Mouse (Mus musculus) retina, postnatal 7 days (tissue): ENCODE results near the gene Rpgrip1.
"Not testable (repeated sequence)": the region's sequence is repeated elsewhere in the genome, so short reads cannot be mapped to it uniquely, and the experiment has no call there.

Source experiments
- DNase-seq: peaks from one replicate; pipeline ENCODE4 v3.0.0-alpha.2; 2012; ENCODE audit warnings: low read depth, low spot score

Rpgrip1 gene

DNA sequence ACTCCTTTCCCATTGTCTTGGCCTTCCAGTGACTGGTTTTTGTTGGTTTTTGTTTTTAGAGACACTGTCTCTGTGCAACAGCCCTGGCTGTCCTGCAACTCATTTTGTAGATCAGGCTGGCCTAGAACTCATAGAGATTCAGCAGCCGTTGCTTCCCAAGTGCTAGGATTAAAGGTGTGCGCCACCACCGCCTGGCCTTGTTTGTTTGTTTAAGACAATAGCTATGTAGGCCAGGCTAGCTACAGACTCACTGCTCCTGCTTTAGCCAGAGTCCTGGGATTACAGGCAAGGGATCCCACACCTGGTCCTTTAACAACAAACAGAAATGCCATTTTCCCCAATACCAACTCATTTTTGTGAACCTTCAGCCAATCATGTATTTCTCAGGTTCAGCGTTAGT, at the start of gene Rpgrip1:
Gene Rpgrip1 (plus strand): TSS at position 359 of the 400 bp plus-strand sequence.
- no peak for DNase-seq

GRCm38 (mm10) chr14:52060800-52061199, 49.7 kb upstream of the Rpgrip1 start:
- no peak for DNase-seq

DNA sequence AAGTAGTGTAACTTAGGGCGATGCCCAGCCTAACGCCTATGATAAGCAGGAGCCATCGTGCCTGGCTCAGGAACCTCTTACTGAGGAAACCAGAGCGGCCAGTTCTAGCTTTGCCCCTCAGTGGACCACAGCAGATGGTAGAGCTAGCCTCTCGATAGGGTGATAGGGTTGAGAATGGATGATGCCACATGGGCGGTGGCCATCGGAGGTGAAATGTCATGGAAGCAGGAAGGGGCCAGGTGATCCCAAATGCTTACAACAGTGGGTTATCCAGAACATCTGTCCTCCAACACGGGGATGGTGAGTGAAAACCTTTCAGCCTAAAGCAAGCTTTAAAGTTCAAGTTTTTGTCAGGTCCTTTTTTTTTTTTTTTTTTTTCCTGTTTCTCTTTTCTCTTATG, 48.7 kb upstream of the Rpgrip1 start:
- DNase-seq = no peak

- DNase-seq = no peak
Measured at GRCm38 (mm10) chr14:52066135-52066534, 44.4 kb upstream of the Rpgrip1 start.

- DNase-seq = no peak
Measured at GRCm38 (mm10) chr14:52071599-52072137, 38.8 kb upstream of the Rpgrip1 start.

- no peak for DNase-seq
Measured at GRCm38 (mm10) chr14:52083083-52083482, 27.4 kb upstream of the Rpgrip1 start.

DNA sequence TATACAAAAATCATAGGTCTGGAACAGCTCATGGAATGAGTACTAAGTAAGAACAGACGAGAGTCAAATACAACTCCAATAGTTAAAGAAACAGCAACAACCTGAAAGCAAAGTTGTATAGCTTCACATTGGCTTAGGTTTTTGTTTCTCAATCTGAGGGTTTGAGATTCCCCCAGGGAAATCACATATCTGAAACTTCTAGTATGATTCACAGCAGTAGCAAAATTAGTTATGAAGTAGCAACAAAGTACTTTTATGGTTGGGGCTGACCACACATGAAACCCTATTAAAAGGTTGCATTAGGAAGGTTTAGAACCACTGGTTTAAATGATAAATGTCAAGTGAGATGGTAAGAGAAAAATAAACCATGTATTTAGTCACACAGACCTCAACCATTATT, 16.0 kb upstream of the Rpgrip1 start:
- DNase-seq = no peak

GRCm38 (mm10) chr14:52097191-52097590, 13.3 kb upstream of the Rpgrip1 start:
- not testable (repeated sequence) for DNase-seq

DNA sequence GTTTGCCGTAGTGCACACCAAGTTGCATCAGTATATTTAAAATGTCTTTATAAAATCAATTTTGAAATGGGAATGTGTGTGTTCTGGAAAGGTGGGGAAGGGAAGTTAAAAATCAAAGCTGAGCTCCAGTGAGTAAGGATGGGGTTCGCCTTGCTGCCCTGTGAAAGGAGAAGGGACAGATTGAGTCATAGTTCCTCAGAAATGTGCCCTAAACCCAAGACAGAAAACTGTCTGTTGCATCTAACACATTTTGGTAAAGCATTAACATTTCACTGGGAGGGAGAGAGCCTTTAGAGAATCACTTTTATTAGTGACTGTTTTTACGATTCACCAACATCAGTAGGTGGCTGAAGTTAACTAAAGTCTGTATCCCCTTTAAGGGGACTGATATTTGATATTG, 12.1 kb upstream of the Rpgrip1 start:
- not testable (repeated sequence) for DNase-seq

DNA sequence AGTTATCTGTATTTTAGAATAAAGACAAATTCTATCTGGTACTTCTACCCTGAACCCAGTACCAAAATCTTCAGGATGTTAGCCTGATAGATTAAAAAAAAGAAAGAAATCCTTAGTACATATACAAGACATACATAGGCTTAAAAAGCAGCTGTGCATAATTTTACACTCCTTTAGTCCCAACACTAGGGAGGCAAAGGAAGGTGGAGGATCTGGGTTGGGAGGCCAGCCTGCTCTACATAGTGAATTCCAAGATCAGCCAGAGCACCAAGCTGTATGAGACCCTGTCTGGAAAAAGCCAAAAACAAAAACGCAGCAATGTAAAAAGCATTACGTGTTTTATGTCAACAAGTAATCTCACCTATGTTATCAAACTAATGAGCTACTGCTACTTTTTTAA, 10.9 kb upstream of the Rpgrip1 start:
- no peak for DNase-seq

- DNase-seq = no peak
Measured at GRCm38 (mm10) chr14:52100170-52100960, 10.1 kb upstream of the Rpgrip1 start.

DNA sequence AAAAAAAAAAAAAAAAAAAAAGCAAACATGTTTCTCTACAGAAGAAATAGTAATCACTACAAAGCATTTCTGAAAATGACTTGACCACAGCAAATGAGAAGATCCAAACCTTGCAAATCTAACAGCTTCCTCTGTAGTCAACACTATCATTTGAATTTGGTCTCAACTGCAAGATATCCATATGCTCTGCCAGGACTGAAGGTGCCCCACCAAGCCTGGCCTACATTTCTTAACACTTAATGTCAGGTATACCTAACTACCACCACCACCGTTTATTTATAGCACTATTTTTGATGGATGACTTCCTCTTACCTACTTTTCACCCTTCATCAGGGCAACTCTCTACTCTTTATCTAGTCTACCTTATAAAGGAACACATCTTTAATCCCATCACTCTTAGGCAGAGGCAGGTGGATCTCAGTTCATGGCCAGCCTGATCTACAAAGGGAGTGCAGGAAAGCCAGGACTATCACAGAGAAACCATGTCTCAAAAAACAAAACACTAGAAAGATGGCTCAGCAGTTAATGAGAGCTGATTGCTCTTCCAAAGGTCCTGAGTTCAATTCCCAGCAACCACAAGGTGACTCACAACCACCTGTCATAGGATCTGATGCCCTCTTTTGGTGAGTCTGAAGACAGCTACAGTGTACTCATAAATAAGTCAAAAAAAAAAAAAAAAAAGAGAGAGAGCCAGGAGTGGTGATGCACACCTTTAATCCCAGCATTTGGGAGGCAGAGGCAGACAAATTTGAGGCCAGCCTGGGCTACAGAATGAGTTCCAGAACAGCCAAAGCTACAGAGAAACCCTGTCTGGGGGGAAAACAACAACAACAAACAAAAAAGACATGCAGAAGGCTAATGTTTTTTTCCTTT, 9.0 kb upstream of the Rpgrip1 start:
- DNase-seq = no peak

DNA sequence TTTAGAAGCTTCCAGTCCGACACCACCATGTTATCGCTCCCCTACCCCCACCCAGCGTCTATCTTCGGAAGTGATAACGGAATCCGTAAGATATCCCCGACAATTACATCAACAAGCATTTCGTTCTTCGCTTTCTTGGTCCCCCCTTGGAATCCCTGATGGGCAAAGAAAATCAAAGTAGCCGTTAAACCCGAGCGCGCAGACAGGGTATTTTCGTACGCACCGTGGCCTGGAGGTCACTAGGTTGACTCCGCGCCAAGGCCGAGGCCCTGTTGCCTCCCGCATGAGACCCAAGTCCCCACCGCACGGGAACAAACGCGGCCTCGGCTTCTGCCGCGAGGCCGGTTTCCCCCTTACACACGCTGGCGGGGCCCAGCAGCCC, 7.0 kb upstream of the Rpgrip1 start:
- no peak for DNase-seq

DNA sequence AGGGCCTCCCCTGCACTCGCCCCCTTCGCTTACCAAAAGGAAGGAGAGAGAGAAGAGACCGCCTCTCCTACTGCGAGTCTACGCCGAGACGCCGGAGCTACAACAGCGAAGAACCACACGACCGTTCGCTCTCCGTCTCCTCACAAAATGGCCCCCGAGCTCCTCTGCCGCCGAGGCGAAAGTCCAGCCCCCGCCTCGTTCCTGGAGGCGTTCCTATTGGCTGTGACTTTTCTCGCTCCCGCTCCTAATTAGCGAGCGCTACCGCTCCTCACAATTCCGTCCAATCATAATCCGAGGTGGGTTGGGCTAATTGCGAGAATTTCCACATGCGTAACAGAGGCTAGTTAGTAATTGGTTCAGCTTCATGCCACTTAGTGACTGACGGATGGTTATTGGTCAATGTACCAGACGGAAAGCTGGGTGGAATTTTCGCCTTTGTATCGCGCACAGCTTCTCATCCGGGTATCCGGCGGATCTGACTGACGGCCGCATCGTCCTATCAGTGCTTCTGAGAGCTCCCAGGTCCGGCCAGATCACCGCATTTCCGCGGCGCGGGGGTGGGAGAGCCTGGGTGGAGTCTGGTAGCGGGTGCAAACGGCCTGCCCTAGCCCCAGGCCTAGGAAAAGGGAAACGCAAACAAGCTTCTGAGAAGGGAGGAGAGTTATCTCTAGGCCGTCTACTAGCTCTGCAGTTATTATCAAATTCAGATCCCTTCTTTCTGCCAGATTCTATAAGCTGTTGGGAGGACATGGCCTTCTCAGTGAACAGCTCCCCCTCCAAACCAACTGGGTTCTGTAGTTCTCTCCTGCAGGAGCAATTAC, 6.4 kb upstream of the Rpgrip1 start, which contains the start of gene Hnrnpc:
Gene Hnrnpc (minus strand): TSS at position 173 of the 821 bp plus-strand sequence.
- peak; percentile 100 for DNase-seq

GRCm38 (mm10) chr14:52104677-52105285, 5.7 kb upstream of the Rpgrip1 start:
- DNase-seq = no peak

GRCm38 (mm10) chr14:52105308-52105707, 5.2 kb upstream of the Rpgrip1 start:
- DNase-seq = no peak

DNA sequence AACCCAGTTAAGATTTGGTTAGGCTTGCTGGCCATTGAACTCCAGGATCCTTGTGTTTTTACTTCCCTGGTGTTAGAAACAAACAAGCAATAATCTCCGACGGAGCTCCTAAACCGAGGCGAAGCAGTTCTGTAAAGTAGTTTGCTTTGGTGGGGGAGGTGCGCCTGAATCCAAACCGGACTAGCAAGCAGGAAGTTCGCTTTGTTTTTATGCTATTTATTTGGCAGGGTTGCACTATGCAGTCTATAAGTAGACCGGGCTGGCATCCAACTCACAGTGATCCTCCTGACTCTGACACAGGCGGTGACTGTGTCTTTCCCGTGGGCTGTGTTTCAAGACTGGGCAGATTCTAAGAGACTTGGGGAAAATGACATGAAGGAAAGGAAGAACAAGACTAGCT, 3.8 kb upstream of the Rpgrip1 start:
- no peak for DNase-seq

GRCm38 (mm10) chr14:52108025-52108424, 2.5 kb upstream of the Rpgrip1 start:
- DNase-seq = peak; percentile 75

DNA sequence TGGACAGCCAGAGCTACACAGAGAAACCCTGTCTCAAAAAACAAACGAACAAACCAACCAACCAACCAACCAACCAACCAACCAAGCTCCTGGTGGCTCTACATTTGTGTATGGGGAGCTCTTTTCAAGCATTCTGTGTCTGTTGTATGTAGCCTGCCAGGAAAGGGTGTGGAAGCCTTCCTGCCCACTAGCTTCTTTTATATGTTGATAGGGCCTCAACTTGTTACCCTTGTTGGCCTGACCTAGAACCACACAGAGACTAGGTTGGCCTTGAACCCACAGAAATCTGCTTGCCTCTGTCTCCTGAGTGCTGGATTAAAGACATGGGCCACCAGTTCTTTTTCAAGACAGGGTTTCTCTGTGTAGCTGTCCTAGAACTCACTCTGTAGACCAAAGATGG, 3.6 kb downstream of the Rpgrip1 start:
- no peak for DNase-seq

GRCm38 (mm10) chr14:52117241-52117640, 6.7 kb downstream of the Rpgrip1 start:
- DNase-seq = no peak

DNA sequence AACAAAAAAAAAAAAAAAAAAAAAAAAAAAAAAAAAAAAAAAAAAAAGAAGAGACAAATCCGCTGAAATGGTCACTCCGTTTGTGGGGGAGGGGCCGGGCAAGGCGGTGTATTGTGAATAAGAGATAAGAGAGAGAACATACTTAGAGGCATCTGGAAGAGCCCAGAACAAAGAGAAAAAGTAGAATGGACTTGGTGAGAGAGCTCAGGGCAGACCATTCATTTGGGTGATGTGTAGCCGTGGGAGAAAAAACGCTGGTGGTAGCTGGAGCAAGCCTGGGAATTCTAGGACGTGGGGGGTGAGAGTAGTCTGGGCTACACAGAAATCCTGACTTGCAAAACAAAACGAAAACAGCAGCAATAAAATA, 7.9 kb downstream of the Rpgrip1 start:
- DNase-seq = no peak
